13 mouse cellular contexts compared by ENCODE assay signal in genomic region chr12:52335142-52335765, GRCm38 (mm10).
"Had no signal": no experiment of that assay in that cellular context is flagged by ENCODE, and none has a peak within 500 bp of the region (broad histone marks: within the 10 kb centered on the region; RNA-seq: fewer than 3 reads in every experiment).

No protein-coding gene starts in this region.

- H3K4me3 ChIP-seq: limb, embryonic 15.5 days; liver, embryonic 12.5 days; megakaryocyte, embryonic 14.5 days; neural tube, embryonic 12.5 days had no signal

- DNase-seq: kidney, postnatal 14 days; layer of hippocampus, adult 9-11 months; layer of hippocampus, postnatal 36 days; lung, embryonic 14.5 days; lung, postnatal 10 days; lung, postnatal 4 days; right cerebral cortex, postnatal 14 days; thymus, postnatal 36 days had no signal

- H3K9me3 ChIP-seq: limb, embryonic 15.5 days; liver, embryonic 12.5 days; neural tube, embryonic 12.5 days had no signal

- H3K36me3 ChIP-seq: limb, embryonic 15.5 days; liver, embryonic 12.5 days; neural tube, embryonic 12.5 days had no signal

- ATAC-seq: intestine, embryonic 16.5 days; liver, embryonic 12.5 days had no signal

- H3K4me1 ChIP-seq: neural tube, embryonic 12.5 days had no signal

- H3K9ac ChIP-seq: limb, embryonic 15.5 days; liver, embryonic 12.5 days; lung, embryonic 14.5 days; neural tube, embryonic 12.5 days had no signal

- H3K27ac ChIP-seq: limb, embryonic 15.5 days; liver, embryonic 12.5 days; neural tube, embryonic 12.5 days had no signal

- H3K4me2 ChIP-seq: limb, embryonic 15.5 days; liver, embryonic 12.5 days; lung, embryonic 14.5 days; neural tube, embryonic 12.5 days had no signal

- H3K27me3 ChIP-seq: limb, embryonic 15.5 days; liver, embryonic 12.5 days; neural tube, embryonic 12.5 days had no signal
